Mouse (Mus musculus): ENCODE results near the gene Prepl.

Prepl gene

GRCm38 (mm10) chr17:85070658-85071057 lies 19.4 kb downstream of the Prepl start:
- no peak for DNase-seq (ENCODE audit: low spot score)

- no peak for DNase-seq (ENCODE audit: low spot score)
Observed at GRCm38 (mm10) chr17:85067331-85067730, 22.7 kb downstream of the Prepl start.

- no peak for DNase-seq (ENCODE audit: low spot score)
Observed at GRCm38 (mm10) chr17:85063560-85063959, 26.5 kb downstream of the Prepl start.

- no peak for DNase-seq (ENCODE audit: low spot score)
Observed at GRCm38 (mm10) chr17:85059136-85059535, 30.9 kb downstream of the Prepl start.

GRCm38 (mm10) chr17:85058276-85058675 lies 31.8 kb downstream of the Prepl start:
- DNase-seq (ENCODE audit: low spot score): no peak

- no peak for DNase-seq (ENCODE audit: low spot score)
Observed at GRCm38 (mm10) chr17:85048379-85048778, 41.7 kb downstream of the Prepl start.

DNA sequence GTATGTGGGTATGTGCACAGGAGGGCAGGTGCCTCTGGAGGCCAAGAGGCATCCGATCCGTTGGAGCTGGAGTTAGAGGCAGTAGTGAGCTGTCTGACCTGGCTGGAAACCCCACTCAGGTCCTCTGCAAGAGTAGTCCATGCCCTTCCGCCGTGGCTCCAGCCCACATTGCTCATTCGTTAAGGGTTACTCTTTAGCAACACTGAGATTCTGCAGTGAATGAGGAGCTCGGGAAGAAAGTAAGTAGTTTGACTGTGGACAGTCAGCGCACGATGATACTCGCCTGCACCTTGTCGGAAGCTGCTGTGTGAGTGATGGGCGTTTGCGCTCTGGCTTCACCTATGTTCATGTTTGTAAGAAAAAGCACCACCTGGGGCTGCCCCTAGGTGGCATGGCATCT lies 44.9 kb downstream of the Prepl start:
- no peak for DNase-seq (ENCODE audit: low spot score)

GRCm38 (mm10) chr17:85044466-85044865 lies 45.6 kb downstream of the Prepl start:
- DNase-seq (ENCODE audit: low spot score): no peak

- DNase-seq (ENCODE audit: low spot score): no peak
Observed at GRCm38 (mm10) chr17:85043404-85043816, 46.6 kb downstream of the Prepl start.

DNA sequence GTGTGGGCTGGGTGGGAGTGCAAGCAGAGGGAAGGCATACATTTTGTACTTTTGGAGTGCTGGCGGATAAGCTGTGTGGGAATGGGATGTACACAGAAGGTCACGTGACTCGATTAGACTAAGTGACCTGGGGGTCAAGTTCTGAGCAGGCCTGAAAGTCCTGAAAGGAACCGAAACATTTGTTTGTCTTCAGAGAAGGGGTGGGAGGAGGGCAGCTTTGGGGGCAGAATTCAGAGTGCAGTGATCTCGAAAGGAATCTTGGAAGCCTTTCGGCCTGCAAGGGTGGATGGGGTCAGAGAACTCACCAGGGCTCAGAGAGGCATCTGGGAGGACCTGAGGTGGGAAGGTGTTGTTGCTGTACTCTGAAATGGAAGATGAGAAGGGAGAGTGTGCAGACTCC lies 47.6 kb downstream of the Prepl start:
- no peak for DNase-seq (ENCODE audit: low spot score)

- no peak for DNase-seq (ENCODE audit: low spot score)
Observed at GRCm38 (mm10) chr17:85040913-85041312, 49.1 kb downstream of the Prepl start.

- no peak for DNase-seq (ENCODE audit: low spot score)
Observed at GRCm38 (mm10) chr17:85038761-85039160, 51.3 kb downstream of the Prepl start.

DNA sequence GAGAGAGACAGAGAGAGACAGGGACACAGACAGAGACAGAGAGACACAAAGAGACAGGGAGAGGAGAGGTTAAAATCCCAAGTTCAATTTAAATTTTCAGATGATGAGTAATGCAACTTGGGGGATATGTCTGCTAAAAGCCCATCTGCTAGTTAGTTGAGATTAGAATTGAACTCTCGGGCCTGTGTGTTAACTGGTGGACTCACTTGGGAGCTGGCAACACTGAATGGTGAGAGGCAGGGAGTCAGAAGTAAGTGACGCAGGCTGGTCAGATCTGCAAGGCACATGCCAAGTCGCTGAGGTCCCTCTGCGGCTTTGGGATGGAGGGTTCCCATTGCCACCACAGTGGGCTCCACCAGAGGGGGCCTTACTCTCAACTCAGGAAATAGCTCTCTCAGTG lies 51.7 kb downstream of the Prepl start:
- DNase-seq (ENCODE audit: low spot score): no peak

- no peak for DNase-seq (ENCODE audit: low spot score)
Observed at GRCm38 (mm10) chr17:85037855-85038254, 52.2 kb downstream of the Prepl start.

- DNase-seq (ENCODE audit: low spot score): no peak
Observed at GRCm38 (mm10) chr17:85034068-85034467, 56.0 kb downstream of the Prepl start.

- DNase-seq (ENCODE audit: low spot score): no peak
Observed at GRCm38 (mm10) chr17:85033087-85033486, 57.0 kb downstream of the Prepl start.

GRCm38 (mm10) chr17:85030651-85031050 lies 59.4 kb downstream of the Prepl start:
- DNase-seq (ENCODE audit: low spot score): no peak

DNA sequence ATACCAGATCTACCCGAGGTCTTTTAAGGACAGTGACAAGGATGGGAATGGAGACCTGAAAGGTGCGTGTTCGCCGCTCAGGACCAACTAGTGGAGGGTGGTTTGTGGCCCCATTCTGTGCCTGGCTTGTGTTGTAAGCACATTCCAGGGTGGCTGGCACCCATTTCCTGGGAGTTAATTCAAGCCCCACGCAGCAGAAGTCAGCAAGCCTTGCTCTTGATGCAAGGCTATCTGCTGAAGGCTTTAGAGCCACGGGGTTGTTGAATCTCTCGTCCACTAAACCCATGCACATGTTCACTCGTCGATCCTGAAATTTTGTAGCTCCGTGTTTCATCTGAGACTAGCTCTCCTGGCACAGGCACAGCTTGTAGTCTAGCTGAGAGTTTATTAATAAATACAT lies 61.2 kb downstream of the Prepl start:
- DNase-seq (ENCODE audit: low spot score): no peak

GRCm38 (mm10) chr17:85028093-85028739 lies 61.8 kb downstream of the Prepl start, which contains the start of gene Slc3a1:
Gene Slc3a1 (plus strand): TSS chr17:85028376.
- DNase-seq (ENCODE audit: low spot score): no peak

GRCm38 (mm10) chr17:85027247-85027646 lies 62.8 kb downstream of the Prepl start:
- DNase-seq (ENCODE audit: low spot score): no peak

DNA sequence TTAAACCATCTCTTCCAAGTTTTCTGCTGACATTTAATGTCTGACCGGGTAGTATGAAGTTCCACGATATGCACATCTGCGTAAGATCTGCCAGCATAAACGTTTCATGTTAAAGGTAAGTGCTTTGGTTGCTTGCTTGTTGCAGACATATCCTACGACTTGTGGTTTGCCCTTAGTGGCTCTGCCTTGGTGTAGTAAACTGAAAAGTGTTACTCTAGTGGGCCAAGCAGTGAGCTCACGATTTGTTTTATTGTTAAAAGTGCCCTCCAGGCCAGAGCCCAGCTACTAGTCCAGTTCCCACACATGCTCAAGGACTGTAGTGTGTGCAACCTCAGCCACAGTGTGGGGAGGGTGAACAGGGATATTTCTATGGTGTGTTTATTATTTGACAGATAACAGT lies 63.6 kb downstream of the Prepl start:
- DNase-seq (ENCODE audit: low spot score): no peak

DNA sequence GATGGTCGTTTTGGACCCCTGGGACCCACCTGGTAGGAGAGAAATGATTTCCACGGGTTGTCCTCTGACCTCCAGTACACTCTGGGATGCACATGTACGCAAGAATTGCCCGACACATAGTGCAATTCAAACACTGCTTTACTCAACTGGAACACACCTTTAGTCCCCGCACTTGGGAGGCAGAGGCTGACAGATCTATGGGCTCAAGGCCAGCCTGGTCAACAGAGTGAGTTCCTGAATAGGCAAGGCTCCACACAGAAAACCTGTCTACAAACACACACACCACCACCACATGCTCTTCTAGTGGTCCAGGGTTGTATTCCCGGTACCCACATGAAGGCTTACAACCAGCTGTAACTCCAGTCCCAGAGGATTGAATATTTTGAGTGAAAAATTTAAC lies 64.9 kb downstream of the Prepl start:
- no peak for DNase-seq (ENCODE audit: low spot score)

- no peak for DNase-seq (ENCODE audit: low spot score)
Observed at GRCm38 (mm10) chr17:85024237-85024636, 65.8 kb downstream of the Prepl start.

Data from ovary, postnatal 10 days (tissue).